Mouse (Mus musculus) T-helper 1 cell (primary cell): ENCODE data around the gene Gm1140.
"Not testable (repeated sequence)": the region's sequence is repeated elsewhere in the genome, so short reads cannot be mapped to it uniquely, and the experiment has no call there.

Experiments used
- in situ Hi-C: fragments of 300-600 bp; cut with MboI, MseI; formaldehyde crosslinking; loops from one replicate; pipeline ENCODE4 v1.15.1; 2025; ENCODE audit warnings: high pct_unique_total_duplicates

Gene Gm1140

DNA sequence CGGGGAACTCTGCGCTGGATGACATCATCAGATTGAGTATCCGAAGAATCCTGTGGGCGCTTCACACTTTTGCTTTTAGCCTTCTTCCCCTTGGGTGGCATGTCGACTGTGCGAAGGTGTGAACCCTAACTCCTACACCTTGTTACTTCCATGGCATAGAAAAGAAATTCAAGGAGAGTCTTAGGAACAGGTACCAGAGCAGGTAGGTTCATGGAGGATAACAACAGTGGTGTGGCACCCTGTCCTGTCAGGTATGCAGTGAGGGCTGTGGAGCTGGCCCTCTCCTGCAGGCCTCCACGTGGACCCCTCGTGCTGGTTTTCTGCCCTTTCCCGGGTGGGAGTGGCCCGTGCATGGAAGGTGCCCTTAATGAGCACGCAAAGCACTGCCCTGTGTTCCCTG, at the start of gene Gm1140:
TSS of gene Gm1140 (minus strand) at position 101 of the 400 bp plus-strand sequence.
- in situ Hi-C loops: not testable (repeated sequence)

DNA sequence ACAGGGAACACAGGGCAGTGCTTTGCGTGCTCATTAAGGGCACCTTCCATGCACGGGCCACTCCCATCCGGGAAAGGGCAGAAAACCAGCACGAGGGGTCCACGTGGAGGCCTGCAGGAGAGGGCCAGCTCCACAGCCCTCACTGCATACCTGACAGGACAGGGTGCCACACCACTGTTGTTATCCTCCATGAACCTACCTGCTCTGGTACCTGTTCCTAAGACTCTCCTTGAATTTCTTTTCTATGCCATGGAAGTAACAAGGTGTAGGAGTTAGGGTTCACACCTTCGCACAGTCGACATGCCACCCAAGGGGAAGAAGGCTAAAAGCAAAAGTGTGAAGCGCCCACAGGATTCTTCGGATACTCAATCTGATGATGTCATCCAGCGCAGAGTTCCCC, 2.0 kb upstream of the Gm1140 start, which contains the start of gene Gm14692:
TSS of gene Gm14692 (plus strand) at position 301 of the 400 bp plus-strand sequence.
- in situ Hi-C loops: not testable (repeated sequence)
